Mouse (Mus musculus) midbrain, embryonic 11.5 days (tissue): Measurements from ENCODE around the gene Tfdp1. TPM values are rescaled to one million over a fixed set of nuclear protein-coding genes. Genes with fewer than 3 reads are reported as not detected.
"Not testable (repeated sequence)": the region's sequence is repeated elsewhere in the genome, so short reads cannot be mapped to it uniquely, and the experiment has no call there.

Experiments
- ATAC-seq: fragments of 200-750 bp; cut with Nextera tagmentation; 2 replicates; pipeline ENCODE4 v1.8.0; 2017; ENCODE audit warnings: moderate TSS enrichment, moderate library complexity; ENCODE audit not compliant: low FRiP score
- DNase-seq: peaks from one replicate; pipeline ENCODE4 v3.0.0; 2015; ENCODE audit warnings: low spot score; ENCODE audit errors: missing footprints
- H3K27ac ChIP-seq: fragments of 300-500 bp; sonication (generic); 2 replicates; pipeline ENCODE4 v1.5.1; 2014; ENCODE audit warnings: low read depth, low read length
- H3K27me3 ChIP-seq: fragments of 300-500 bp; sonication (generic); 2 replicates; pipeline ENCODE4 v1.6.1; 2014; ENCODE audit warnings: mild to moderate bottlenecking, low read length, moderate library complexity, mixed read lengths; ENCODE audit not compliant: control insufficient read depth, insufficient read depth
- H3K36me3 ChIP-seq: fragments of 300-500 bp; sonication (generic); 2 replicates; pipeline ENCODE4 v1.6.1; 2014; ENCODE audit warnings: mild to moderate bottlenecking, low read length, moderate library complexity, mixed read lengths; ENCODE audit not compliant: control insufficient read depth, insufficient read depth
- H3K4me1 ChIP-seq: fragments of 300-500 bp; sonication (generic); 2 replicates; pipeline ENCODE4 v1.6.1; 2014; ENCODE audit warnings: low read length; ENCODE audit not compliant: control insufficient read depth, insufficient read depth
- H3K4me2 ChIP-seq: fragments of 300-500 bp; sonication (generic); 2 replicates; pipeline ENCODE4 v1.6.1; 2014; ENCODE audit warnings: mild to moderate bottlenecking, moderate library complexity
- H3K4me3 ChIP-seq: fragments of 300-500 bp; sonication (generic); 2 replicates; pipeline ENCODE4 v1.5.1; 2014; ENCODE audit warnings: low read depth, low read length
- H3K9ac ChIP-seq: fragments of 300-500 bp; sonication (generic); 2 replicates; pipeline ENCODE4 v1.6.1; 2014; ENCODE audit warnings: low read length
- H3K9me3 ChIP-seq: fragments of 300-500 bp; sonication (generic); 2 replicates; pipeline ENCODE4 v1.6.1; 2016; ENCODE audit warnings: low read length; ENCODE audit not compliant: control insufficient read depth
- WGBS: fragments of 180-500 bp; shearing (Covaris S2); extraction: QIAGEN DNeasy Blood & Tissue Kit; methylation state at CpG from one replicate; pipeline ENCODE4 v1.1.7; 2014; 5-methylcytosine and 5-hydroxymethylcytosine counted together
- polyA plus RNA-seq: library from polyadenylated mRNA; unstranded; fragments of >200 nt; fragmentation: Nextera tagmentation; extraction: Ambion mirVana; gene quantifications from 2 replicates; pipeline ENCODE4 v1.2.1, GENCODE M21; 2014

Tfdp1 gene
- polyA plus RNA-seq, 1 experiment from 2014 or later: 215 TPM

DNA sequence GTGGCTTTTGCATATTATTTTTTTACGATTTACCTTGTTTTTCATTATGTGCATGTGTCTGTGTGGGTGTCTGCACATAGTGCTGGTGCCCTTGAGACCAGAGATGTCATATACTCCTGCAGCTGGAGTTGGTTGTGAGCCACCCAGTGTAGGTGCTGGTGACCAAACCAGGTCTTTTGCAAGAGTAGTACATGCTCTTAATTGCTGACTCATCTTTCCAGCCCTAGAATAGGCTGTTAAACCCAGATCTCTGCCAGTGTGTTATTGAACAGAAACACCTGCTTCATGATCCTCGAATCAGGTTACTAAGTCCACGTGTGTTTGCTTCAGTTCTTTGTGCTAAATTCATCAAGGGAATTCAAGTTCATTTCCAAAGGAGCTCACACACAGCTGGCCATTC is 23.6 kb upstream of the Tfdp1 start:
- no peak overlapping the region for H3K9ac ChIP-seq
- no peaks in the 10 kb centered on the region for H3K9me3 ChIP-seq
- no peak overlapping the region for H3K4me2 ChIP-seq
- WGBS: 84% methylated on average over 3 of the region's 3 CpGs
- no peaks in the 10 kb centered on the region for H3K4me1 ChIP-seq
- no peak overlapping the region for H3K27ac ChIP-seq
- H3K4me3 ChIP-seq: no peak overlapping the region
- ATAC-seq: no peak
- no peak for DNase-seq
- H3K36me3 ChIP-seq: no peaks in the 10 kb centered on the region
- H3K27me3 ChIP-seq: no peaks in the 10 kb centered on the region

DNA sequence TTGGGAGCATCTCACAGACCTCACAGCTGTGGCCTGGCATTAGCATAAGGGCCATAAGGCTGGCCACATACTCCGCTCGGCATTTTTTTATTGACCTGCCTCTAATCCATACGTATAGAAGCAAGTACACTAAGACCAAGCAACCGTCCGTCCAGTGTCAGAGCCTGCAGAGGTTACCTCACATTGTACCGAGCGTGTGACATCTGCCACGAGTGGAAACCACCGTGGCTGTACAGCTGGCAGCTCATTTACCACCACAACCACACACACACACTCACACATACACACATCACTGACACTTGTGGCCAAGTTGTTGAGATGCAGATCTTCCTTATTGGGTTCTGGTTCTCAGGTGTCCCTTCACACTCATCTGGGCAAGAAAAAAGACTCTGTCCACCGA is 21.9 kb upstream of the Tfdp1 start:
- WGBS: 93% methylated on average over 10 of the region's 10 CpGs
- no peak overlapping the region for H3K4me2 ChIP-seq
- H3K9ac ChIP-seq: no peak overlapping the region
- no peak for DNase-seq
- H3K4me3 ChIP-seq: no peak overlapping the region
- no peak overlapping the region for H3K27ac ChIP-seq
- H3K36me3 ChIP-seq: no peaks in the 10 kb centered on the region
- H3K27me3 ChIP-seq: no peaks in the 10 kb centered on the region
- H3K4me1 ChIP-seq: no peaks in the 10 kb centered on the region
- no peak for ATAC-seq
- no peaks in the 10 kb centered on the region for H3K9me3 ChIP-seq

DNA sequence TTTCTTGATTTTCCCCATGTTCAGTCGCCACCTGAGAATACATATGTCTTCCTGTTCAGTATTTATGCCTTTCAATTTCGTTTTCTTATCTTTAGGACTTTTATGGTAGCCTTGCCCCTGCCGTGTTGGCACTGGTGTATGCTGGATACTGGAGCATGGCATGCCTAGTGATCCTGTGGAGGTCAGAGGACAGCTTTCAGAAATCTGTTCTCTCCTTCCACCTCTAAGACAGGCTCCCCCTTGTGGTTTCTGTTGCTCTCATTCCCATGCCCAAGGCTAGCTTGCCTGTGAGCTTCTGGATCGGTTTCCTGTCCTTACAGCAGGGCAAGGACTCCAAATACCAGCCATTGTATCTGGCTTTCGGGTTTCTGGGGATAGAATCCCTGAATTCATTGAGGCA is 12.0 kb upstream of the Tfdp1 start:
- ATAC-seq: no peak
- no peaks in the 10 kb centered on the region; the same call in 1 of the 2 replicates for H3K27me3 ChIP-seq
- peaks cover 5% of the 10 kb centered on the region; the same call in 1 of the 2 replicates for H3K36me3 ChIP-seq
- 0 out of 2 replicates have a peak, but pooled peaks cover 2% of the 10 kb centered on the region for H3K4me1 ChIP-seq
- H3K4me3 ChIP-seq: no peak overlapping the region
- H3K27ac ChIP-seq: no peak overlapping the region
- H3K9ac ChIP-seq: no peak overlapping the region
- no peak for DNase-seq
- WGBS: 38% methylated on average over 5 of the region's 5 CpGs
- no peak overlapping the region for H3K4me2 ChIP-seq
- no peaks in the 10 kb centered on the region for H3K9me3 ChIP-seq

DNA sequence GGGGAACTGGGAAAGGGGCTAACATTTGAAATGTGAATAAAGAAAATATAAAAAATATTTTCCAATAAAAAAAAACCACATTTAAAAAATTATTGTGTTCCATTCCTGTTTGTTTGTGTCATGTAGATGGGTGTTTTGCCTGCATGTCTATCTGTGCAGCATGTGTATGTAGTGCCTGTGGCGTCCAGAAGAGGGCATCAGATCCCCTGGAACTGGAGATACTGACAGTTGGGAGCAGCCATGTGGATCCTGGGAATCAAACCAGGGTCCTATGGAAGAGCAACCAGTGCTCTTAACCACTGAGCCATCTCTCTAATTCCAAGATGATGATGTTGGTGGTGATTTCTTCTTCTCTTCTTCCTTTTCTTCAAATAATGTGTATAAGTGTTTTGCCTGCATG is 3.9 kb upstream of the Tfdp1 start:
- Histone ChIP-seq H3K4me1 (peaks cover 2% of the 10 kb centered on the region; the same call in 1 of the 2 replicates), H3K36me3 (no peaks in the 10 kb centered on the region), H3K4me3 (no peak overlapping the region), H3K9me3 (no peaks in the 10 kb centered on the region), H3K27me3 (no peaks in the 10 kb centered on the region), H3K27ac (no peak overlapping the region), H3K4me2 (no peak overlapping the region), H3K9ac (no peak overlapping the region)
- no peak for ATAC-seq
- DNase-seq: no peak
- WGBS: 29% methylated on average over 1 of the region's 1 CpGs

DNA sequence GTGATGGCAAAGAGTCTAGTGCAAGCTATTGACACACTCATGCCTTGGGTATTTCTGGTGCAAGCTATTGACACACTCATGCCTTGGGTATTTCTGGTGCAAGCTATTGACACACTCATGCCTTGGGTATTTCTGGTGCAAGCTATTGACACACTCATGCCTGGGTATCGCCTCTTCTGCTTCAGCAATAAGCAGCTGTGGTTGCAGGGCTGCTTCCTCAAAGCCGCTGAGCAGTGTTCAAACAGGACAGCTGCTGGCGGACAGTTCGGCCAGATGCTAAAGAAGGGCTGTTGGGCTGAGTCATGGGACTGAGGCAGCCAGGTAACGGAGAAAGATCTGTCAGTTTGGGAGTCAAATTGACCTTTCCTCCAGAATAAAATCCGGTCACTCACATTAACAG is 1.3 kb upstream of the Tfdp1 start:
- ATAC-seq, H3K4me3 ChIP-seq, H3K27me3 ChIP-seq, H3K27ac ChIP-seq, H3K9ac ChIP-seq, DNase-seq, H3K4me2 ChIP-seq, H3K36me3 ChIP-seq, H3K9me3 ChIP-seq: not testable (repeated sequence)
- 93% methylated on average over 6 of the region's 6 CpGs for WGBS
- H3K4me1 ChIP-seq: peaks cover 12% of the 10 kb centered on the region

DNA sequence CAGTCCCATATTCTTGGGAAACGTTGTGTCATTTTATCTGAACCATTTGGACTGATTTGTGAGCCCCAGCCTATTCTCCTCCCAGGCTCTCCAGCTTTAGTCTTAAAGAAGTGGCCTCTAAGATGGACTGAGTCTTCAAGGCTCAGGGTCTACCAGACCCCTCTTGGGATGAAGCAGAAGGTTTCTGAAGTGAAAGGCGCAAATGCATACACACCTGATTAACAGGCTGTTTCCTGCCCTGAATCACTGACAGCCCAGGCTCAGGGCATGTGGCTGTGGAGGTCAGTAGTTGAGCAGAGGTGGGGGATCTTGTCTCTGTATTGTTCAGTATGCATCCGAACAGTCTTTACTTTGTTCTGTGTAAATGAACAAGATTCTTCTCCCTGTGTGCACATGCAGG is 873 bp upstream of the Tfdp1 start:
- H3K27ac ChIP-seq: no peak overlapping the region
- WGBS: 80% methylated on average over 3 of the region's 3 CpGs
- peaks cover 12% of the 10 kb centered on the region for H3K4me1 ChIP-seq
- H3K9me3 ChIP-seq: no peaks in the 10 kb centered on the region
- ATAC-seq (peak; percentile 12; the same call in 1 of the 2 replicates), DNase-seq (no peak)
- peaks cover 5% of the 10 kb centered on the region for H3K36me3 ChIP-seq
- peak overlapping the region; percentile 61; the same call in 1 of the 2 replicates for H3K9ac ChIP-seq
- H3K27me3 ChIP-seq: no peaks in the 10 kb centered on the region
- no peak overlapping the region; the same call in 1 of the 2 replicates for H3K4me3 ChIP-seq
- H3K4me2 ChIP-seq: peak overlapping the region; percentile 86

DNA sequence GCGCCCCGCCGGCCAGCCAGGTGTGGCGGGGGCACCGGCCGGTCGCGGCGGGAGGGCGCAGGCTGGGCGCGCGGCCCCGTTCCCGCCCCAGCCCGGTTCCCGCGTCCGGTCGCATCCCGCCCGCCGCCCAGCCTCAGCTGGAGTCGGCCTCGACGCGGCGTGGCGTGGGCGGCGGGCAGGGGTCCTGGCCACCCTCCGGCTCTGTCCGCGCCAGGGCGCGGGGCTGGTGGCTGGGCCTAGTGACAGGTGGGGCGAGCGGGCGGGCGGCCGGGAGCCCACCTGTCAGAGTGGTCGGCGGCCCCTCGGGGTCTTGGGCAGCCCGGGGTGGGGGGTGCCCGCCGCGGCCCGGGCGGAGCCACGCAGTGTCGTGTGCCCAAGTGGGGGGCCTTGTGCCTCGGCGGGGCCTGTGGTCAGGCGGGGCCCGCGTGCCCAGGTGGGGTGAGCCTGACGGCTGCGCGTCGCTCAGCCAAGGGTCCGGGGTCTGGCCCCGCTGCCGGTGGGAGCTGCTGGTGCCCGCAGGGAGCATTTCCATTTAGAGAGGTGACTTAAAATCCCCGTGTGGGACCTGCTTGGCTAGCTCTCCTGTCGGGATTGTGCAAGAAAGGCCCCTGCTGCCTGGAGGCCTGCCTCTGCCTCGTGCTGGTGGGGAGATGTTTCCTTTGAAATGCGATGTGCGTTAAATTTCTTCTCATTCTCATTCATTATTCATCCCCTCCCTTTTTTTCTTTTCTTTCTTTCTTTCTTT is 522 bp downstream of the Tfdp1 start:
- peak overlapping the region; percentile 86 for H3K4me2 ChIP-seq
- H3K4me3 ChIP-seq: peak overlapping the region; percentile 89
- H3K27me3 ChIP-seq: no peaks in the 10 kb centered on the region
- under 1% methylated on average over 49 of the region's 70 CpGs for WGBS
- H3K4me1 ChIP-seq: peaks cover 12% of the 10 kb centered on the region
- peak; percentile 91 for DNase-seq
- H3K9ac ChIP-seq: peak overlapping the region; percentile 92
- peak; percentile 70 for ATAC-seq
- H3K9me3 ChIP-seq: no peaks in the 10 kb centered on the region
- H3K36me3 ChIP-seq: peaks cover 14% of the 10 kb centered on the region
- no peak overlapping the region; the same call in 1 of the 2 replicates for H3K27ac ChIP-seq

DNA sequence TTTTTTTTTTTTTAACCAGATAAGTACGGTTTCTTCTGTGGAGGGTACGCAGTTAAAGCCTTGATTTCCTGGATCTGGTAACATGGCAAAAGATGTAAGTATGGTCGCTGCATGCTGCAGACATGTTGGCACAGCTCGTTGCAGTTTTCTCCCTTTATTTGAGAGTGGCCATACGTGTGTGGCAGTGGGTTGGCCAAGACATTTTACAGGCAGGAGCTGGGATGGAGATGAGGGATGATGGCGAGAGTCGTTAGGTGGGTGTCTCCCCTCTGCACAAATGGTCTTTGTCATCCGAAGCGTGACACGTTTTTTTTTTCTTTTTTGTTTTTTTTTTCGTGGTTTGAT is 1.1 kb downstream of the Tfdp1 start:
- Histone ChIP-seq H3K4me3 (peak overlapping the region; percentile 89), H3K4me2 (peak overlapping the region; percentile 86), H3K9ac (peak overlapping the region; percentile 92), H3K4me1 (peaks cover 12% of the 10 kb centered on the region), H3K36me3 (peaks cover 19% of the 10 kb centered on the region), H3K9me3 (no peaks in the 10 kb centered on the region), H3K27me3 (no peaks in the 10 kb centered on the region), H3K27ac (no peak overlapping the region)
- 4% methylated on average over 11 of the region's 11 CpGs for WGBS
- ATAC-seq (no peak), DNase-seq (peak; percentile 83)

DNA sequence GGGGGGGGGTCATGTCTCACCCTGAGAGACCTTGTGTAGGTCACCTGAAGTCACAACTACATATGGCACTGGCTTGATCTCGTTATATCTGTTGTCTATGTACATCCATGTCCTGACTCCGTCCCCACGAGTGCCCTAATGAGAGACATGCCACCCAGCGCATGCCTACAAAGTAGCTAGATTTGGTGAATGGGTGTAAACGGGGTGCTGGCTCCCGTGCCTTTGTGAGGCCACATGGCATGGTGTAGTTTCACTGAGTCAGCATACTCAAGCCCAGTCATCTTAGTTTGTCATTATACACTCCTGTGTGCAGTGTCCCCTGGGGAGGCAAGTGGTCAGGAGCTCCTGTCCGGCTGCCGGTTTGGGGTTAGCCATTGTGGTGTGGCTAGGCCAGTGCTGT is 2.1 kb downstream of the Tfdp1 start:
- 89% methylated on average over 8 of the region's 8 CpGs for WGBS
- H3K4me2 ChIP-seq: no peak overlapping the region
- no peaks in the 10 kb centered on the region for H3K9me3 ChIP-seq
- peaks cover 21% of the 10 kb centered on the region for H3K36me3 ChIP-seq
- peaks cover 12% of the 10 kb centered on the region for H3K4me1 ChIP-seq
- H3K27me3 ChIP-seq: no peaks in the 10 kb centered on the region
- no peak overlapping the region for H3K4me3 ChIP-seq
- no peak overlapping the region; the same call in 1 of the 2 replicates for H3K9ac ChIP-seq
- DNase-seq (peak; percentile 66), ATAC-seq (no peak)
- no peak overlapping the region for H3K27ac ChIP-seq
